Mouse (Mus musculus) layer of hippocampus, adult 8-10 months (tissue): ENCODE data around the gene Tle4. TPM values are rescaled to one million over a fixed set of nuclear protein-coding genes. Genes with fewer than 3 reads are reported as not detected.

Source experiments
- DNase-seq, 2 experiments: peaks; one replicate each; pipeline ENCODE4 v3.0.0; 2022; ENCODE audit warnings: low spot score in 2 of 2
- total RNA-seq, 4 experiments: library from RNA; stranded (reverse); gene quantifications; 2 replicates each; pipeline ENCODE4 v1.2.4; 2022

Tle4 gene
- total RNA-seq, 4 experiments from 2014 or later = 42.1 to 45.0 (median 43.4) TPM

DNA sequence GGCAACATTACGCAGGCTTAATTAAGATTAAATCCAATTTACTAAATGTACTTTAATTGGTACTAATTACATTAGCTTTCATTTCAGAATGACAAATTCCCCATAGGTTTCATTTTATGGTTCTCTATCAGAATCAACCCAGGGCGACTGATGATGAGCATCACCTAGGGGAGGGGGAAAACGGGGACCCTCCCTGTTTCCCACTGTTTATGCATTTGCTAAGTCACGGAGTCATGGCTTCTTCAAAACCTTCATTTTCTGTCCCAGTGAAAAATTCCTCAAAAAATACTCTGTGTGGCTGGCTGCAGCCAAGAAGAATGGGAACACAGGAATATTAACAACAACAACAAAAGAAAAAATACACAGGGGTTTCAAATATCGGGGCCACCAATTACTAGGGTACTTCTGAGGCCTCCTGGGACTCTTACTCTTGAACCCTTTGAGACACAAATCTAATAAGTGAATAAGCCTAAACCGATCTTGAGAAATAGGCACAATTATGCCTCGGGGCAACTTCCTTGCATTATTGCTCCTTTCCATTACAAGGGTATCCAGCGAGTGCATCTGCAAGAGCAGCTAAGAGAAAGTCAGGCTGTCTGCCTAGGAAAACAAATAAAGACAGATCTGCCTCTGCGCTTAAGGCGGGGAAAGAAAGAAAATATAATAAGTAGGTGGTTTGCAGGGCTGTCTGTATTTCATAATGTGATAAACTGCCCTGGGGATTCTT lies 5.9 kb downstream of the Tle4 start:
- DNase-seq = no peak

GRCm38 (mm10) chr19:14590154-14590553 lies 7.7 kb downstream of the Tle4 start:
- no peak for DNase-seq

GRCm38 (mm10) chr19:14588221-14589123 lies 9.4 kb downstream of the Tle4 start:
- DNase-seq = no peak

- no peak for DNase-seq
Measured at GRCm38 (mm10) chr19:14586171-14586570, 11.7 kb downstream of the Tle4 start.

DNA sequence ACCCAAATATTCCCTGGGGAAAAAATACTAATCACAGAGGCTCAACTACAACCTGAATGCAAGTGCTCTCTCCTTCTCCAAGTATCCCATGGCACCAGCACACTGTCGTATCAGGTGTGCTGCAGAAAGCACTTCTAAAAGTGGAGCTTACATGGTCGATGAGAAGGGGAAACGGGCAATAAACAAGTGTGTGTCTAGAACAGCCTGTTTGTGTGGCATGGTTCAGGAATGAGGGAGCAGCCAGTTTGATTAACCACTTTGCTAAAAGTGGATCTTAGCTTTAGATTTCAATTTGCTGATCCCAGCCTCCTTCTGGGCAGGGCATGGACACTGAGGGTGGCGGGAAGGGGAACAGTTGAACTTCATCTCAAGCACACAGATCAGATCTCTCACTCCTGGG lies 12.1 kb downstream of the Tle4 start:
- DNase-seq = no peak

GRCm38 (mm10) chr19:14585235-14585634 lies 12.6 kb downstream of the Tle4 start:
- no peak for DNase-seq

DNA sequence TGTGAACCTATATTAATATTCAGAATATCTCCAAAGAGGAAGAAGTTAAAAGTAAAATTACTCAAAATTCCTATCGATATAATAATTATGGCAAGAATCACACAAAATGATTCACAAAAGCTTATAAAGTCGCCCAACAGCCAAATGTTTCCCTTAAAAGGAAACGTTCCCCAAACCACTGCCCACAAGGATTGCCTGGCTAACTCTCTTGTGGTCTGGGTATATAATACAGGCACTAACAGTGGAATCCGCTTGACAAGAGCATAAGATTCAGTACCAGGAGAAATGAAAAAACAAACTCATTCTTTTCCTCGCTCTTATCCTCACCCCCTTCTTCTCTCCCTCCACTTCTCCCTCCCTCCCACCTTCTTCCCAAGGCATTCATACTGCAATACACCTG lies 19.2 kb downstream of the Tle4 start:
- no peak for DNase-seq

GRCm38 (mm10) chr19:14578016-14578415 lies 19.8 kb downstream of the Tle4 start:
- DNase-seq = no peak

DNA sequence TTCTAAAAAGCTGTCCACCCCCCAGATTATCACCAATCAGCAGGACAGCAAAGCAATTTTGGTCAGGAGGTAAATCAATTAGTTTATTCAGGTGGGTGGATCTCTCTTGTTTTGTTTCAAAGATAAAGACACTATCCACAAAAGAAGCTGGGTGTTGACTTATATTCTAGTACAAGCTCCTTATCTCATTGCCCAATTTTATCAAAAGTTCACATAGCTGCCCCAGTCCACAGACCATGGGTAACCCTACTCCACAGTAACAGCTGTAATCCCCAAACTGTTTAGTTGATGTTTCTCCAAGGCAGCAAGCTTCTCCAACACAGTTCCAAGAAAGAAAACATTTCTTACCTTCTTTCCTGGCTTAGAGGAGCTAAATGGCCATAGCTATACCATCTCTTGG lies 21.5 kb downstream of the Tle4 start:
- DNase-seq = no peak

- no peak for DNase-seq
Measured at GRCm38 (mm10) chr19:14568879-14569278, 29.0 kb downstream of the Tle4 start.

GRCm38 (mm10) chr19:14567081-14567480 lies 30.8 kb downstream of the Tle4 start:
- DNase-seq = no peak

DNA sequence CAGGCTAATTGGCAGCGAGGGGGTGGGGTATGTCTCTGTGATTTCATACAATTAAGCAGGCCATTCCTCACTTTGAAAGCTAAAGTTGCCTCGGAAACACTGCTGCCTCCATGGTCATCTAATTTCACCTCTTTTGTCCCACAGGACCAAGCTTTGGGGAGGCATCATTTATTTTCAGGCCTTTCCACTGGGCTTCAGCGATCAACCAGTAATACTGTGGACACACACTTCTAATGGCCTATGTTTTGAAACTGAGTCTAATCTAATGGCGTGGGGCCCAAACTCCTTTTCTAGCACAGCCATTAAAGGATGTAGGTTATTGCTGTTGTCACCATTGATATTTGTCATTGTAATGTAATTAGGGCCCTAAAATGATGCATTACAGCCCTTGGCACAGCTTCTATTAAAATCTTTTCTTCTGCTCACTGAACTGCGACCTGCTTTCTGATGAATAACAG lies 31.3 kb downstream of the Tle4 start:
- peak; percentile 25 to 32 for DNase-seq

GRCm38 (mm10) chr19:14565424-14566069 lies 32.3 kb downstream of the Tle4 start:
- no peak for DNase-seq

GRCm38 (mm10) chr19:14563273-14563959 lies 34.4 kb downstream of the Tle4 start:
- no peak for DNase-seq

GRCm38 (mm10) chr19:14547871-14548270 lies 50.0 kb downstream of the Tle4 start:
- no peak for DNase-seq

GRCm38 (mm10) chr19:14547133-14547842 lies 50.6 kb downstream of the Tle4 start:
- no peak for DNase-seq

DNA sequence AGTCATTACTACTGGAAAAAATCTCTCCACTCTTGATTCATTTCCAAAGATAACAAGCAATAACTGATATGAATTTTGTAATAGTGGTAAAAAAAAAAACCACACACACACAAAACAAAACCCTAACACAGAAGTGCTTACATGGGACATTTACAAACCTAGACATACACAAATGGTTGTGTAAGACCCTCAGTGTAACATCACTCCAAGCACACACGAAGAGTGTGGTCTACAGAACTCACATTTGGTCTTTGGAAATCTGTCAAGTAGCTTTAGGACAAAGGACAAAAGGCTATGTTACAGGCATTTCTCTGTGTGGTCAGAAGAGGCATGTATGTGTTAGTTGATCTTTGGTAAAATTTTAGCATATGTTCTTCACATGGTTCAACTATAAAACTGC lies 52.4 kb downstream of the Tle4 start:
- DNase-seq = no peak

- DNase-seq = no peak
Measured at GRCm38 (mm10) chr19:14543305-14543704, 54.5 kb downstream of the Tle4 start.

DNA sequence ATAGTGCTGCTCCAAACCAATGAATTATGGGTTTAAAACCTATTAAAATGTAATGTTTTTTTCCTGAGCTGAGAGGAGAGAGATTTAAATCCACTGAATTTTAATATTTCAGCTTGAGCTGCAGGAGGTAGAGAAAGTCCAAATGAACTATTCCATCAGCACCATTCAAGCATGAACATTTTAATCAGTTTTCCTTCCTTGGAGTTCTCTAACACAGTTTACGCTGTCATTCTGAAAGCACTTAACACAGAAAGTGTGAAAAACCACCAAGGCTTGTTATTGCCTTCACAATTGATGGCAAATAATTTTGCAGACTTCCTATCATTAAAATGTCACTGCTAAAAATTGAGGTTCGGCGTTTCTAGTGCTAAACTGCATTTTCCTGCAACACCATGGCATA lies 57.2 kb downstream of the Tle4 start:
- DNase-seq = no peak

GRCm38 (mm10) chr19:14536676-14537075 lies 61.2 kb downstream of the Tle4 start:
- no peak for DNase-seq

DNA sequence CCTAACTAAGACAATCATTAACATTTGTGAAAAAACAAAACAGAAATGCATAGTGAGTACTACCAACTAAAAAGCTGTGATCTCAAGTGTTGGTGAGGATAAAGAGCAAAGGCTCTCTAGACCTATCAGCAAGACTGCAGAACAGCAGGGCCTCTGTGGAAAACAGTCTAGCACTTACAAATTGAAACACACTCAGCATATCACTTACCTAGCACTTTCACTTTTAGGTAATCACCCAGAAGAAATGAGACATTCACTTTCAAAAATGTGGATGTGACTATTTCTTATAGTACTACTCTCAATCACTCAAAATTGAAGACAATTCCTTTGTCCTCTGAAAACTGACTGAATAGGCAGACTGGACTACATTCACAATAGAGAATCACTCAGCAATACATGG lies 63.4 kb downstream of the Tle4 start:
- no peak for DNase-seq
